Mouse (Mus musculus) CH12.LX (cell line): ENCODE results near the gene Ift46. TPM values are rescaled to one million over a fixed set of nuclear protein-coding genes. Genes with fewer than 3 reads are reported as not detected.

Experiments
- DNase-seq: peaks from one replicate; pipeline ENCODE4 v3.0.0-alpha.2; 2013; ENCODE audit errors: extremely low read depth
- H3K27ac ChIP-seq: 2 replicates; pipeline ENCODE4 v1.5.1; 2012; ENCODE audit warnings: low read depth, mild to moderate bottlenecking, control low read depth, moderate library complexity; ENCODE audit not compliant: insufficient read depth
- H3K27me3 ChIP-seq: replicated peaks from 2 replicates; pipeline ENCODE3; 2012; ENCODE audit warnings: inconsistent platforms
- H3K36me3 ChIP-seq, 2 experiments: replicated peaks in 1 of 2; 2 replicates each; pipeline versions ENCODE3 to v1.6.1; 2012; ENCODE audit warnings: inconsistent platforms in 1 of 2, low read length in 1 of 2, mild to moderate bottlenecking in 1 of 2, mixed read lengths in 1 of 2, moderate library complexity in 1 of 2; ENCODE audit not compliant: control insufficient read depth in 1 of 2, insufficient read depth in 1 of 2
- H3K4me1 ChIP-seq, 2 experiments: 2 replicates each; pipeline ENCODE4 v1.6.1; 2012; ENCODE audit warnings: inconsistent platforms in 1 of 2, moderate library complexity in 1 of 2; ENCODE audit not compliant: insufficient read depth in 2 of 2, control insufficient read depth in 1 of 2
- H3K4me2 ChIP-seq: 2 replicates; pipeline ENCODE4 v1.6.1; 2012; ENCODE audit warnings: low read depth, mild to moderate bottlenecking, control low read depth; ENCODE audit not compliant: poor library complexity, insufficient read depth, severe bottlenecking
- H3K4me3 ChIP-seq, 3 experiments: fragments of 150-350 bp in 1 of 3; sonication (generic) in 1 of 3; replicated peaks in 1 of 3; 2 replicates each; pipeline versions ENCODE3 to v1.5.1; 2011 to 2012; ENCODE audit warnings: low read depth in 2 of 3, low read length in 2 of 3, mild to moderate bottlenecking in 2 of 3, moderate library complexity in 2 of 3, control low read depth in 1 of 3, improper control_type of control experiment in 1 of 3, inconsistent platforms in 1 of 3, mixed read lengths in 1 of 3; ENCODE audit not compliant: poor library complexity in 1 of 3
- H3K79me2 ChIP-seq: replicated peaks from 2 replicates; pipeline ENCODE4 v1.6.1; 2012; ENCODE audit warnings: mild to moderate bottlenecking, moderate library complexity; ENCODE audit not compliant: control insufficient read depth, poor library complexity, insufficient read depth, severe bottlenecking; ENCODE audit errors: extremely low read depth
- H3K9ac ChIP-seq: 2 replicates; pipeline ENCODE4 v1.6.1; 2012; ENCODE audit warnings: low read depth, mild to moderate bottlenecking, control low read depth, moderate library complexity; ENCODE audit not compliant: insufficient read depth
- H3K9me3 ChIP-seq: replicated peaks from 2 replicates; pipeline ENCODE3; 2012; ENCODE audit warnings: low read length, inconsistent platforms, mixed read lengths
- BHLHE40 ChIP-seq: IDR thresholded peaks from 2 replicates; pipeline ENCODE4 v1.6.1; 2011; ENCODE audit warnings: mild to moderate bottlenecking, low read depth, low read length, improper control_type of control experiment
- HCFC1 ChIP-seq: IDR thresholded peaks from 2 replicates; pipeline ENCODE4 v1.6.1; 2012; ENCODE audit warnings: low read depth, mild to moderate bottlenecking, inconsistent platforms, low read length, improper control_type of control experiment
- JUND ChIP-seq: conservative IDR thresholded peaks from 2 replicates; pipeline ENCODE4 v1.6.1; 2011; ENCODE audit warnings: low read depth, low read length, improper control_type of control experiment
- KAT2A ChIP-seq: IDR thresholded peaks from 2 replicates; pipeline ENCODE4 v1.6.1; 2012; ENCODE audit warnings: low read length, improper control_type of control experiment, inconsistent platforms; ENCODE audit not compliant: insufficient replicate concordance
- MAX ChIP-seq: IDR thresholded peaks from 2 replicates; pipeline ENCODE4 v1.6.1; 2011; ENCODE audit warnings: low read length, improper control_type of control experiment
- NELFE ChIP-seq: IDR thresholded peaks from 2 replicates; pipeline ENCODE4 v1.6.1; 2011; ENCODE audit warnings: low read depth, low read length, improper control_type of control experiment
- NRF1 ChIP-seq: IDR thresholded peaks from 2 replicates; pipeline ENCODE4 v1.6.1; 2014; ENCODE audit warnings: low read depth, mild to moderate bottlenecking, inconsistent platforms, low read length, improper control_type of control experiment, moderate library complexity
- POLR2A ChIP-seq: IDR thresholded peaks from 2 replicates; pipeline ENCODE4 v1.6.1; 2011; ENCODE audit warnings: low read depth, mild to moderate bottlenecking, improper control_type of control experiment, low read length
- RAD21 ChIP-seq: IDR thresholded peaks from 2 replicates; pipeline ENCODE4 v1.6.1; 2011; ENCODE audit warnings: low read depth, mild to moderate bottlenecking, low read length, improper control_type of control experiment, moderate library complexity
- TBP ChIP-seq: conservative IDR thresholded peaks from 2 replicates; pipeline ENCODE4 v1.6.1; 2011; ENCODE audit warnings: low read depth, low read length, improper control_type of control experiment
- TCF12 ChIP-seq: IDR thresholded peaks from 2 replicates; pipeline ENCODE4 v1.6.1; 2014; ENCODE audit warnings: low read depth, mild to moderate bottlenecking, inconsistent platforms, low read length, improper control_type of control experiment
- UBTF ChIP-seq: IDR thresholded peaks from 2 replicates; pipeline ENCODE4 v1.6.1; 2012; ENCODE audit warnings: low read depth, mild to moderate bottlenecking, inconsistent platforms, low read length, improper control_type of control experiment, moderate library complexity
- USF1 ChIP-seq: IDR thresholded peaks from 2 replicates; pipeline ENCODE4 v1.6.1; 2014; ENCODE audit warnings: low read depth, mild to moderate bottlenecking, inconsistent platforms, low read length, improper control_type of control experiment
- USF2 ChIP-seq: conservative IDR thresholded peaks from 2 replicates; pipeline ENCODE4 v1.6.1; 2011; ENCODE audit warnings: low read depth, low read length, improper control_type of control experiment
- ZKSCAN1 ChIP-seq: IDR thresholded peaks from 2 replicates; pipeline ENCODE4 v1.6.1; 2012; ENCODE audit warnings: low read depth, inconsistent platforms, low read length, improper control_type of control experiment, borderline replicate concordance
- ZMIZ1 ChIP-seq: IDR thresholded peaks from 2 replicates; pipeline ENCODE4 v1.6.1; 2012; ENCODE audit warnings: low read depth, mild to moderate bottlenecking, inconsistent platforms, low read length, improper control_type of control experiment
- dilution Hi-C: fragments of 300-500 bp; cut with MboI; formaldehyde crosslinking; loops from 2 replicates; pipeline ENCODE4 v1.14.3; 2020; ENCODE audit warnings: low sequenced_read_pairs; ENCODE audit not compliant: extremely low pct_unique_long_range_greater_than_20kb, extremely low pct_ligation_motif_present
- in situ Hi-C: fragments of 300-500 bp; cut with MboI; formaldehyde crosslinking; loops from 3 replicates; pipeline ENCODE4 v1.14.3; 2019; ENCODE audit warnings: low sequenced_read_pairs, low pct_ligation_motif_present, low pct_unique_long_range_greater_than_20kb, mixed read lengths
- polyA plus RNA-seq: library from polyadenylated mRNA; unstranded; fragments of >175 nt; gene quantifications from 2 replicates; pipeline ENCODE4 v1.2.1, GENCODE M21; 2012; ENCODE audit warnings: low read depth; ENCODE audit not compliant: insufficient read length
- total RNA-seq, 2 experiments: library from RNA; depleted of rRNA; stranded (reverse); fragments of 300-350 nt in 1 of 2; fragments of >200 nt in 1 of 2; gene quantifications; 2 replicates each; pipeline ENCODE4 v1.2.3; 2012 to 2014

Ift46 gene
- total and polyA plus RNA-seq, 3 experiments: 49.8 to 80.0 (median 57.7) TPM

DNA sequence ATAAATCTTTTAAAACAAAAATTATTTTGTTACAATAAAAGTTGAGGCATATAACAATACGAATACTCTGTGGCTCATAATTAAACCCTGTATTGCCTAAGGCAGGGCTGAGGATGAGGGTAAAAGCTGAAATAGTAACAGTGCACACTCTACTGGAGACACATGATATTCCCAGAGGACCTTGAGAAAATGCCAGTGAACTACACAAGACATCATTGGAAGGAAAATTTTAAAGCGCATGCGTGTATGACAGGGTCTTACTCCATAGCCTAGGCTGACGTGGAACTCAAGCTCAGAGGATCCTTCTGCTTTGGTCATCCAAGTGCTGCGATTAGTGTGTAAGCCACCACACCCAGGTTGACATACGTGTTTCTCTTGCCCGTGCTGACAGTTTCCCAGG lies 19.2 kb upstream of the Ift46 start:
- TF ChIP-seq HCFC1: no peak
- no peak for TF ChIP-seq USF2
- TF ChIP-seq JUND: no peak
- no peak for TF ChIP-seq NRF1
- no peak for TF ChIP-seq ZMIZ1
- TF ChIP-seq POLR2A: no peak
- TF ChIP-seq TCF12: no peak
- TF ChIP-seq NELFE: no peak
- no peak for TF ChIP-seq KAT2A
- no peak for TF ChIP-seq MAX
- TF ChIP-seq ZKSCAN1: no peak
- no peak for TF ChIP-seq TBP
- TF ChIP-seq RAD21: no peak; the same call in 1 of the 2 replicates
- TF ChIP-seq BHLHE40: no peak
- dilution Hi-C loops: no loop called here
- Histone ChIP-seq H3K27ac (no peak overlapping the region), H3K4me3 (no peak overlapping the region), H3K36me3 (peaks cover 69 to 85% of the 10 kb centered on the region in 2 experiments), H3K4me2 (no peak overlapping the region), H3K9me3 (no peaks in the 10 kb centered on the region), H3K27me3 (no peaks in the 10 kb centered on the region), H3K79me2 (peaks cover 3% of the 10 kb centered on the region; the same call in 1 of the 2 replicates), H3K9ac (no peak overlapping the region), H3K4me1 (peaks cover 0 to 8% of the 10 kb centered on the region in 2 experiments; a peak in 1 of 4 replicates)
- in situ Hi-C loops: no loop called here
- no peak for DNase-seq

DNA sequence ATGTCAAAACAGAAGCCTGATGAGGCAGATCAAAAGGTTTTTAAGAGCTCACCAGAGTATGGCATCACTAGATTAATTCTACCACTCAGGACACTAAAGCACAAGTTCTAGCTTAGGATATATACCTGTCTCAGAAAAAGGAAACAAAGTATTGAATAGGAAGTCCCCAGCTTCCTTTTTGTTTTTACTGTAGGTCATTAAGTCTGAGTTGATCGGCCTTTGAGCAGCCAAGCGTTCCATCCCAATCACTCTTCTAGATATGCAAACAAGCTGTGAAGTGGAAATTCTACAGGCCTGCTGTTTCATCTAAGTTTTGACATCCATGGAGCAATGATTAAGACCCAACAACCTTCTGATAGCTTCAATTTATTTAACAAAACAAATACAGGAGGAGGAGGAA lies 6.8 kb upstream of the Ift46 start:
- peak overlapping the region; percentile 16 for H3K4me2 ChIP-seq
- H3K4me3 ChIP-seq: no peak overlapping the region
- in situ Hi-C loops (no loop called here), dilution Hi-C loops (no loop called here)
- peaks cover 81% of the 10 kb centered on the region for H3K79me2 ChIP-seq
- H3K9ac ChIP-seq: no peak overlapping the region
- H3K27ac ChIP-seq: peak overlapping the region; percentile 15; the same call in 1 of the 2 replicates
- no peak for TF ChIP-seq UBTF
- no peak for TF ChIP-seq POLR2A
- no peak for TF ChIP-seq USF1
- TF ChIP-seq ZMIZ1: no peak
- peaks cover 20 to 65% of the 10 kb centered on the region in 2 experiments for H3K36me3 ChIP-seq
- DNase-seq: no peak
- H3K27me3 ChIP-seq: no peaks in the 10 kb centered on the region
- H3K9me3 ChIP-seq: no peaks in the 10 kb centered on the region
- H3K4me1 ChIP-seq: peaks cover 2 to 50% of the 10 kb centered on the region in 2 experiments; a peak in 3 of 4 replicates
